Mouse (Mus musculus): Measurements from ENCODE around the gene Rps6ka3.

- peak; percentile 9 to 55; a peak in 2 of 4 replicates for TF ChIP-seq CTCF (conservative IDR thresholded peaks at IDR 0.05 in 1 of 2, IDR thresholded peaks at IDR 0.05 in 1 of 2; ENCODE audit: low read depth in 2 of 2, low read length in 2 of 2)
- no peak for TF ChIP-seq POLR2A (IDR thresholded peaks at IDR 0.05; ENCODE audit: low read depth, low read length)
- no peak for TF ChIP-seq UBTF (IDR thresholded peaks at IDR 0.05; ENCODE audit: low read depth, low read length)
- TF ChIP-seq USF1 (IDR thresholded peaks at IDR 0.05; ENCODE audit: low read depth, low read length), result no peak
- no peak for TF ChIP-seq TCF12 (IDR thresholded peaks at IDR 0.05; ENCODE audit: low read depth, low read length)
- no peak for TF ChIP-seq HCFC1 (IDR thresholded peaks at IDR 0.05; ENCODE audit: low read depth, low read length)
- no peak for TF ChIP-seq MEF2A (IDR thresholded peaks at IDR 0.05; ENCODE audit: borderline replicate concordance, low read depth, low read length)
- no peak for TF ChIP-seq EP300 (IDR thresholded peaks at IDR 0.05; ENCODE audit: low read length)
- TF ChIP-seq RAD21 (IDR thresholded peaks at IDR 0.05; ENCODE audit: low read depth, low read length), result no peak; the same call in 1 of the 2 replicates
- TF ChIP-seq ZNF384 (IDR thresholded peaks at IDR 0.05; ENCODE audit: low read depth, low read length), result no peak
Measured at GRCm38 (mm10) chrX:159286765-159287164, 76.7 kb downstream of the Rps6ka3 start.
